Mouse (Mus musculus): ENCODE data around the gene Yeats2. TPM values are rescaled to one million over a fixed set of nuclear protein-coding genes. Genes with fewer than 3 reads are reported as not detected.

Gene Yeats2
- polyA plus RNA-seq, 1 experiment from 2014 or later: 22.6 TPM

- H3K27me3 ChIP-seq: no peaks in the 10 kb centered on the region
- 83% methylated on average over 9 of the region's 9 CpGs for WGBS
- no peak overlapping the region for H3K4me2 ChIP-seq
- H3K9ac ChIP-seq: no peak overlapping the region
- H3K9me3 ChIP-seq: no peaks in the 10 kb centered on the region
- no peak for ATAC-seq (ENCODE audit: low FRiP score, low read depth)
- H3K36me3 ChIP-seq: no peaks in the 10 kb centered on the region
- no peak overlapping the region for H3K4me3 ChIP-seq
- H3K27ac ChIP-seq (replicated peaks): no peak overlapping the region
- no peaks in the 10 kb centered on the region for H3K4me1 ChIP-seq (replicated peaks)
These were observed 107.7 kb downstream of the Yeats2 start for GRCm38 (mm10) chr16:20248442-20249174.

- WGBS: 73% methylated on average over 5 of the region's 5 CpGs
- Histone ChIP-seq H3K4me2 (no peak overlapping the region), H3K36me3 (no peaks in the 10 kb centered on the region), H3K27ac (replicated peaks) (no peak overlapping the region), H3K27me3 (no peaks in the 10 kb centered on the region), H3K4me1 (replicated peaks) (no peaks in the 10 kb centered on the region), H3K9me3 (no peaks in the 10 kb centered on the region), H3K9ac (no peak overlapping the region), H3K4me3 (no peak overlapping the region)
- ATAC-seq (ENCODE audit: low FRiP score, low read depth): no peak
These were observed 117.1 kb downstream of the Yeats2 start for GRCm38 (mm10) chr16:20257926-20258325.

GRCm38 (mm10) chr16:20265089-20265488, 124.2 kb downstream of the Yeats2 start:
- Histone ChIP-seq H3K4me2 (no peak overlapping the region), H3K9me3 (no peaks in the 10 kb centered on the region), H3K27ac (replicated peaks) (no peak overlapping the region), H3K27me3 (no peaks in the 10 kb centered on the region), H3K4me1 (replicated peaks) (no peaks in the 10 kb centered on the region), H3K36me3 (no peaks in the 10 kb centered on the region), H3K9ac (no peak overlapping the region), H3K4me3 (no peak overlapping the region)
- no peak for ATAC-seq (ENCODE audit: low FRiP score, low read depth)
- 82% methylated on average over 7 of the region's 7 CpGs for WGBS

- H3K9ac ChIP-seq: no peak overlapping the region
- no peaks in the 10 kb centered on the region for H3K27me3 ChIP-seq
- H3K4me1 ChIP-seq (replicated peaks): no peaks in the 10 kb centered on the region
- no peak overlapping the region for H3K4me3 ChIP-seq
- no peaks in the 10 kb centered on the region for H3K9me3 ChIP-seq
- no peak overlapping the region for H3K4me2 ChIP-seq
- ATAC-seq (ENCODE audit: low FRiP score, low read depth): no peak
- 91% methylated on average over 4 of the region's 4 CpGs for WGBS
- no peaks in the 10 kb centered on the region for H3K36me3 ChIP-seq
- no peak overlapping the region for H3K27ac ChIP-seq (replicated peaks)
These were observed 130.5 kb downstream of the Yeats2 start for GRCm38 (mm10) chr16:20271339-20271738.

- Histone ChIP-seq H3K9me3 (no peaks in the 10 kb centered on the region), H3K27me3 (no peaks in the 10 kb centered on the region), H3K27ac (replicated peaks) (no peak overlapping the region), H3K36me3 (peaks cover 2% of the 10 kb centered on the region; the same call in 1 of the 2 replicates), H3K4me1 (replicated peaks) (no peaks in the 10 kb centered on the region), H3K4me2 (no peak overlapping the region), H3K4me3 (no peak overlapping the region), H3K9ac (no peak overlapping the region)
- ATAC-seq (ENCODE audit: low FRiP score, low read depth): no peak
- 43% methylated on average over 3 of the region's 3 CpGs for WGBS
These were observed 132.1 kb downstream of the Yeats2 start for GRCm38 (mm10) chr16:20272994-20273393.

- no peaks in the 10 kb centered on the region for H3K4me1 ChIP-seq (replicated peaks)
- no peak overlapping the region for H3K27ac ChIP-seq (replicated peaks)
- H3K27me3 ChIP-seq: no peaks in the 10 kb centered on the region
- H3K36me3 ChIP-seq: peaks cover 57% of the 10 kb centered on the region
- H3K9me3 ChIP-seq: no peaks in the 10 kb centered on the region
- H3K4me3 ChIP-seq: no peak overlapping the region
- H3K4me2 ChIP-seq: no peak overlapping the region
- ATAC-seq (ENCODE audit: low FRiP score, low read depth): no peak
- H3K9ac ChIP-seq: no peak overlapping the region
- 95% methylated on average over 5 of the region's 5 CpGs for WGBS
These were observed 138.5 kb downstream of the Yeats2 start for GRCm38 (mm10) chr16:20279395-20279794.

- no peak overlapping the region for H3K4me3 ChIP-seq
- no peaks in the 10 kb centered on the region for H3K4me1 ChIP-seq (replicated peaks)
- WGBS: 85% methylated on average over 4 of the region's 4 CpGs
- no peak overlapping the region for H3K9ac ChIP-seq
- H3K9me3 ChIP-seq: no peaks in the 10 kb centered on the region
- H3K4me2 ChIP-seq: no peak overlapping the region
- no peaks in the 10 kb centered on the region for H3K27me3 ChIP-seq
- H3K27ac ChIP-seq (replicated peaks): no peak overlapping the region
- ATAC-seq (ENCODE audit: low FRiP score, low read depth): no peak
- H3K36me3 ChIP-seq: peaks cover 63% of the 10 kb centered on the region
These were observed 139.4 kb downstream of the Yeats2 start for GRCm38 (mm10) chr16:20280238-20280637.

Other genes with a start within 250 kb of the Yeats2 start
- gene Klhl6, start 158.0 kb upstream of the Yeats2 start, polyA plus RNA-seq (2015; fragmentation: Nextera tagmentation; extraction: Ambion mirVana): 3.9 and 4.0 TPM in 2 replicates
- 41.5 and 41.8 TPM in 2 replicates for gene Klhl24, start 43.5 kb upstream of the Yeats2 start, polyA plus RNA-seq (2015; fragmentation: Nextera tagmentation; extraction: Ambion mirVana)
- 5.9 and 7.0 TPM in 2 replicates for gene Map6d1, start 100.3 kb downstream of the Yeats2 start, polyA plus RNA-seq (2015; fragmentation: Nextera tagmentation; extraction: Ambion mirVana)
- gene Parl, start 161.3 kb downstream of the Yeats2 start, polyA plus RNA-seq (2015; fragmentation: Nextera tagmentation; extraction: Ambion mirVana): 68.3 and 75.2 TPM in 2 replicates
- not detected in 2 replicates for gene Cyp2ab1, start 184.3 kb downstream of the Yeats2 start, polyA plus RNA-seq (2015; fragmentation: Nextera tagmentation; extraction: Ambion mirVana)